Mouse (Mus musculus): ENCODE results near the gene Zcchc10.
"Not testable (repeated sequence)": the region's sequence is repeated elsewhere in the genome, so short reads cannot be mapped to it uniquely, and the experiment has no call there.

The Zcchc10 gene

DNA sequence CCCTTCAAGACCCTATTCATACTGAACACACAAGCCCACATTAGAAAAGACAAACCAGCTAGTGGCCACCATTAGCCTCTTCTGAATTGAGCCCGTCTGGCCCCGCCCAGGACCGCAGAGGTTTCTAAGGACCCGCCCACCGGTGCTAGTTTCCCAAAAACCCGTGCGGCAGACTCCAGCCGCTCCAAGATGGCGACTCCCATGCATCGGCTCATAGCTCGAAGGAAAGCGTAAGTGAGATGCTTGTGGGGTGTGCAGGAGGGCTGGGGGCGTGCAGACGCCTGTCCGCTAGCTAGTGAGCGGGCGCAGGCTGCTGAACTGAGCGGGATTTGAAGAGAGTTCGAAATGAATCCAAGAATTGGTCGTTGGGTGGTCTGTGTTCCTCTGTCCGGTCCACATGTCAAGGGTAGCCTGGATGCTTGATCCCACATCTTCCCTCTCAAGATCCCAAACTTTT lies at the start of gene Zcchc10:
Zcchc10 (plus strand) TSS at position 168 of the 457 bp plus-strand sequence.
- peak; percentile 84 for DNase-seq (ENCODE audit: low spot score)

DNA sequence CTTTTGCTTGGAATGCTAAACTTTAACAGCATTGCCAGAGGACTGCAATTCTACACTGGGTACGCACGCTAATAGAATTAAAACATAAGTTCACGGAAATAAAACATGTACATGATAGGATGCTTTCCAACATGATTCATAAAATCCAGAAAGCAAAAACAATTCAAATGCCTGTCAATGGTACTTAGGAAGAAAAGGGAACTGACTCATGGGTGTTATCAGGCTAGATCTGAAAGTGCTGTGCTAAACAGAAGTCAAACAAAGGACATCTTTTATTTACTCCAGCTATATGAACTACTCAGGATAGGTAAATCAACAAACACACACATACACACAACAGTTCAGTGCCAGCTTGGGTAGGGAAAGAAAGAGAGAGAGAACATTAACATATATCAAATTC lies 49.1 kb upstream of the Zcchc10 start:
- no peak for DNase-seq (ENCODE audit: low spot score)

DNA sequence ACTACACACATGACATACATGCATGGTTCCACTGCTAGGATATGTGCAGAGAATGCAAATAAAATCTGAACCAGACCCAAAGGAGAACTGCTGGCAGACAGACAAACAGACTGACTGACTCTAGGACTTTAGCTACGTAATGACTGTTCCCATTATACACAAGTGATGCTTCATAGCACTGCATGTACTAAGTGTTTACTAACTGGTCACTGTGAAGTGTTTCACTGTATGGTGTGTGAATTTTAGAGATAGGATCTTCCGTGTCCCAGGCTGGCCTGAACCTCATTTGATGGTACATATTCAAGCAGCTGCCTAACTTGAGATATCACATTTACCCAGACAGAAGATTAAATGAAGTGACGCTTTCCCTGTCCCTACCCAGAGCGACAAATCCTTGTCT lies 46.1 kb upstream of the Zcchc10 start:
- no peak for DNase-seq (ENCODE audit: low spot score)

DNA sequence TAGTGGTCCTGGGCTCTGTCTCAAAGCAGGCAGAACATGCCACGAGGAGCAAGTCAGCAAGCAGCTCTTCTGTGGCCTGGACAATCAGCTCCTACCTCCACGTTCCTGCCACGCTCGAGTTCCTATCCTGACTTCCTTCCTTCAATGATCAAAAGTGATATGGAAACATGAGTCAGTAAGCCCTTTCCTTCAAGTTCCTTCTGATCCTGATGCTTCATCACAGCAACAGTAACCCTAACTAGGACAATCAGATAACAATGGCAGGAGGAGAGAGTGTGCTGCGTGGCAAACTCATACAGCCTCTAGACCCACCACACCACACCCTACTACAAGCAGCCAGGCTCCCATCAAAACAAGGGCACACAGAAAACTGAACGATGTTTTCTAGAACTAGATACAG lies 38.6 kb upstream of the Zcchc10 start:
- DNase-seq (ENCODE audit: low spot score) = no peak

DNA sequence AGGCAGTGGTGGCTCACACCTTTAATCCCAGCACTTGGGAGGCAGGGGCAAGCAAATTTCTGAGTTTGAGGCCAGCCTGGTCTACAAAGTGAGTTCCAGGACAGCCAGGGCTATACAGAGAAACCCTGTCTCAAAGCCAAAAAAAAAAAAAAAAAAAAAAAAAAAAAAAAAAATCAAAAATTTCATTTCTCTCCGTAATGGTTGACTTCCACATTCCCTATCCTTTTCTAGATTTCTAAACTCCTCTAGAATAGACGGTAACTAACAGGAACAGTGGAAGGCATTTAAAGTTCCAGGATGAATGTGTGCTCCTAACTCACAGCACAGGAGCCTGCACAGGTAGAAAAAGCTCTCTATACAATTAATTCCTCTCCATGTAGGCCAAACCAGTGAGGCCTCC lies 34.3 kb upstream of the Zcchc10 start:
- DNase-seq (ENCODE audit: low spot score) = not testable (repeated sequence)

DNA sequence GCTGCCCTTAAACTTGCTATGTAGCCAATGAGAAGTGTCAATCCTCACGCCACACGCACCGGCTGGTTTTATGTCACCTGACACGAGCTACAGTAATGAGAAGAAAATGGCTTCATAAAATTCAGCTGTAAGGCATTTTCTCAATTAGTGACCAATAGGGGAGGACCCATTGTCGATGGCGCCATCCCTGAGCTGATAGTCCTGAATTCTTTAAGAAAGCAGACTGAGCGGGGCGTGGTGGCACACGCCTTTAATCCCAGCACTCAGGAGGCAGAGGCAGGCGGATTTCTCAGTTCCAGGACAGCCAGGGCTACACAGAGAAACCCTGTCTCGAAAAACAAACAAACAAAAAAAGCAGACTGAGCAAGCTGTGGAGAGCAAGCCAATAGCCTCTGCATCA lies 33.6 kb upstream of the Zcchc10 start:
- DNase-seq (ENCODE audit: low spot score) = no peak

DNA sequence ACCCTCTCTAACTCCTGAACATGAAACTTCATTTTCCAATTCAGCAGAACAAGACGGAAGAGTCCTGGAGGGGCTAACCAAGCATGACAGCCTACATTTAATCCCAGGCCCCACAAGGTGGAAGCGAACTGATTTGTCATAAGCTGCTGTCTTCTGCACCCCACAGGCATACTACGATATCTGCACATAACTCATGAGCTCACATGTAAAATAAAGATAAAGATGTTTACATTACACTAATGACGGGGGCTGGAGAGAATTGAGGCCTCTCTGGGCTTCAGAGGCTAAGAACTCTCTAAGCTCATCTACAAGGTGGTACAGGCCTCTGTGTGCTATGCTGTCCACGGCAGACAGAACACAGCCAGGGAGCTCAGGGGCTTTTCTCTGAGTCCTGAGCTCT lies 30.0 kb upstream of the Zcchc10 start:
- DNase-seq (ENCODE audit: low spot score) = no peak

DNA sequence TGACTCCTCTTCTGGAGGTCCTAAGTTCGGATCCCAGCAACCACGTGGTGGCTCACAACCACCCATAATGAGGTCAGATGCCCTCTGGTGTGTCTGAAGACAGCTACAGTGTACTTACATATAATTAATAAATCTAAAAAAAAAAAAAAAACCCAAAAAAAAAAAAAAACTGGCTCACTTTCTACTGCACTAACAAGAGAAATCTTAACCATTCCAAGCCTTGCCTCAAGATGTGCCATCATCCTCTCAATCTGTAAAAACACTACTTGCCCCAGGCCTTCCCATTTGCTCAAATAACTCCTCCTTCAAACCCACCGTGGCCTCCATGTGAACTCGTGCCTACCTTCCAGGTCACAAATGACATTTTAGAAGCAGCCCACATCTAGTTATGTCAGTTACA lies 27.6 kb upstream of the Zcchc10 start:
- DNase-seq (ENCODE audit: low spot score) = no peak

DNA sequence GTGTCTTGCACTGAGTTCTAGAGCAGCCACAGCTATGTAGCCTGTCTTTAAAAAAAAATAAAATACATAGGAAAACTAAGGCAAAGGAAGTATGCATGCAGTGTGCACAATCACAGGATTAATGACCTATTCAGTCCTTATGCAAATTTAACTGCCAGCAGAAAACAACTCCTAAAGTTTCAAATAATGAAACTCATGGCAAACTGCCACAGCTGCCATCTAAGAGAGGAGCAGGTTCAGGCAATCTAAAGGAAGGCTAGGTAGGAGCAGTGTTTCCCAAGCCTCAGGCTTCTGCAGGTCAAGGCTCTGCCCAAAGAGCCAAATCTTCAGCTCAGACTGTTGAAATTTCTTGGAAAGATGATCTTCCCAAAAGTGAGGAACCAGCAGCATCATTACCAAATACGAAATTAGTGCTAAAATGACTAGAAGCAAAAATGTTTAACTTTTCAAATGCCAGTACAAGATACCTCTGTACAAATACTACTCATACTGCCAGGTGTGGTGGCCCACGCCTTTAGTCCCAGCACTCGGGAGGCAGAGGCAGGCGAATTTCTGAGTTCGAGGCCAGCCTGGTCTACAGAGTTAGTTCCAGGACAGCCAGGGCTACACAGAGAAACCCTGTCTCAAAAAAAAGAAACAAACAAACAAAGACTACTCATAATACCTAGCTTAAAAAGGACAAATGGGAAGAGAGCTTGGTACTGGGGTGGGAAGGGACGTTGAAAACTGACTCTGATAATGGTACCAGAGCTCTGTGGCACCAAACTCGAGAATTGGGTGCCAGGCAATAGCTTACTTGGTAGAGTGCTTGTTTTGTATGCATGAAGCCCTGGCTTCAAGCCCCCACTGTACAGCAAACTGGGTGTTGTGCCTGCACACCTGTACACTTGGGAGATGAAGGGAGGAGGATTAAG lies 26.3 kb upstream of the Zcchc10 start:
- DNase-seq (ENCODE audit: low spot score) = no peak

DNA sequence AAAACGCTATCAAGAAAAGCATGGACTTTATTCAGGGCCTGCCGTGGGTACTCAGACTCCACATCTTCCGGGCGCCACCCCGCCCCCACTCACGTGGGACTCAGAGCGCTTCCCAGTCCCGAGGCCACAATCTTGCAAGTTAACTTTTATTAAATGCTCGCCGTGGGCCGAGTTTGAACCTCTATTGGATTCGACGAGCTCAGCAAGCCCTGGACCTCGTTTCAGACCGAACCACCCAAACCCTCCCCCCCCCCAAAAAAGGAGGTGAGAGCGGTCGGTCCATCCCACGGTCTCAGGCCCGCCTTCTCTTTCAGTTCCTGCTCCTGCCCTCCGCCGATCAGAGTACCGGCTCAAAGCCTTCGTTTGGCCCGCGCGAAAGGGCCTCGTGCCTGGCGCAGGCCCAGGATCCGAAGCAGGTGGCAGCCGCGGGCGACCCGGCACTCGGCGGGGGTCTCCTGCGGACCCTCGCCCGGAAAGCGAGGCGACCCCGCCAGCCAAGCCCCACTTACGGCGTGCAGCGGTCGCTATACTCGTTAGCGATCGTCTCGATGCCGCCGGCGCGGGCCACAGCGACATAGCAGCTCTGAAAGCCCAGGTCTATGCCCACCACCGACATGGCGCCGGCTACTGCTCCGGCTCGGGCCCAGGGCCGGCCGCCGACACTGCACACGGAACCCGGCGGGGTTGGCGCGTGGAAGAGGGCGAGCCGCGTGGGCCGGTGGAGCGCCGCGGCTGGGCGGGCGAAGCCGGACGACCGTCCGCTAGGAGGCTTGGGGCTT lies 24.7 kb upstream of the Zcchc10 start:
- peak; percentile 62 for DNase-seq (ENCODE audit: low spot score)

DNA sequence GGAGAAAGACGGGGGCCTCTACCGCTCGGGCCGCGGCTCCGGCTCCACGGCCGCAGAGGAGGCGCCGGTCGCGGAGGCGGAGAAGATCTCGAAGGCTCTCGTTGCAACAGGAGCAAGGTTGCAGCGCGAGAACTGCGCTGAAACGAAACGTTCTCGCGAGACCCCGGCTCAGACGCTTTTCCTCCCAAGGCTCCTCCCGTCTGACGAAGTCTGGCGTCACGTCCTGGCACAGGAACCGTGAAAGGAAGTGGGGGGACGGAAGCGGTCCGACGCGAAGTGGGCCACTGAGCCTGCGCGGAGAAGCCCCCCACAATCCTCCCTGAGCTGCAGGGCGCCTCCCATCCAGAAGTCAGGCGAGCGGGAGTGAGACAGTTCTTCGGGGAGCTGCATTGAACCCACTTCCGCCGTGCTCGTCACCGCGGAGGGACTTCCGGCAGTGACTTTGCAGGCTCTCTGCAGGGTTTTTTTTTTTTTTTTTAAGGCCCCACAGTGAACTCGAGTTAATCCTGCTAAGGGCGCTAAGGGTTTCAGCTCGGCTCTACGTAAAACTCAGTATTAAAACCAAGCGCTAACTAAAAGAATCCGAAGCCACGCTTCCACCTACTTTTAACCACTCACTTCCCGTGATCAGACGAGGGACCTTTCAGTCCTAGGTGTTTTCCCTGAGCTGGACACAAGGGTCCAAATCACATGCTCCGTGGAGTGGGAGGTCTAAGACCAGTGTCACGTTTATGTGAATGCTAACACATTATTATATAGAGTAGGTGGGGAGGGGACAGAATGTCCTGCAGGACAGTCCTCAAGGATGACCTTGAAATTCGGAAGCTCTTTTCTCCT lies 23.9 kb upstream of the Zcchc10 start, which contains the start of gene Hspa4:
Hspa4 (minus strand) TSS at position 128 of the 837 bp plus-strand sequence.
- peak; percentile 98 for DNase-seq (ENCODE audit: low spot score)

DNA sequence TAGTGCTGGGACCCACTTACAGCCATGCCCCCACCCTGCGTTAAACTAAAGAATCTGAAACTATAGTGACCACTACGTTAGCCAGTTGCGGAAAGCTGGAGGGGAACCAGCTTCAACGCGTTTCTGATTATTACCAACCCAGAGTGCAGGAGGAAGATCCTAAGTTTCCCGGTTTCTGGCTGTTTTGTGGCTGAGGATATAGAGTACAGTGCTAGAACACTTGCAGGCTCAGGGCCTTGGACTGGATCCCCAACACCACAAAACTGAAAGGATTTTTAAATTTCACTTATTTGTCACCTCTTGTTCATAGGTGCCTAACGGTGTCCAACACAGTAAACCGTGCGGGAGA lies 23.3 kb upstream of the Zcchc10 start:
- no peak for DNase-seq (ENCODE audit: low spot score)

DNA sequence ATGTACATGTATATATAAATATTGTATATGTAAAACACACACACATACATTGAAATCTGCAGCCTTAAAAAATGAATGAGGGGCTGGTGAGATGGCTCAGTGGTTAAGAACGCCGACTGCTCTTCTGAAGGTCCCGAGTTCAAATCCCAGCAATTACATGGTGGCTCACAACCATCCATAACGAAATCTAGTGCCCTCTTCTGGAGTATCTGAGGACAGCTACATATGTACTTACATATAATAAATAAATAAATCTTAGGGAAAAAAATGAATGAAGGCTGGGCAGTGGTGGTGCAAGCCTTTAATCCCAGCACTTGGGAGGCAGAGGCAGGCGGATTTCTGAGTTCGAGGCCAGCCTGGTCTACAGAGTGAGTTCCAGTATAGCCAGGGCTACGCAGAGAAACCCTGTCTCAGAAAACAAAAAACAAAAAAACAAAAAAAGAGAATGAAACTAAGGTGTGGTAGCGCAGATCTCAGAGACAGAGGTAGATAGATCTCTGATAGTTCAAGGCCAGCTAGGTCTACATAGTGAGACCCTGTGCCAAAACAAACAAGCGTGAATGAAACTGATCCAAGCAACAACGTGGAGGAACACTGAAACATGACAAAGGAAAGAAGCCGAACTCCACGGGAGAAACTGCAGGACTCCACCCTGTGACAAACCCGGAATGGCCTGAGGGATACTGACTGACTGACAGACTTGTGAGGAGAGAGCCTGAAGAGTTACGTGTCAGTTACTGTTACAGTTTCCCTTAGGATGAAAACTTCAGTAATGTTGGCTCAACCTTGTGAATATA lies 20.2 kb upstream of the Zcchc10 start:
- no peak for DNase-seq (ENCODE audit: low spot score)

DNA sequence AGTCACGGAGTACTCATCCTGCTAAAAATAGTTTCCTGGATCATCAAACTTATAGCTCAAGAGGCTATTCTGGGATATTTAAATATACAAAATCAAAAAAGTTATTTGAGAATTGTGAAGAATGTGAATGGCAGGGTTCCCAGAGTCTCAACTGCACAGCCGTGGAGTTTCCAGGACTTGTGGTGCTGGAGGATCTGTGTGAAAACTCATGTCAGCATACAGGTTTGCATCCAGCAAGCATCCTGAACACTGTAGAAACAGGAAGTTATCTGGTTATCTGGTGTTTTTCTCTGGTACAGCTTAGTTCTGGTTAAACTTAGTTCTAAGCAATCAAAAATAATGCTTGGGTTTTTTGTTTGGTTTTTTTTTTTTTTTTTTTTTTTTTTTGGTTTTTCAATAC lies 17.5 kb upstream of the Zcchc10 start:
- no peak for DNase-seq (ENCODE audit: low spot score)

DNA sequence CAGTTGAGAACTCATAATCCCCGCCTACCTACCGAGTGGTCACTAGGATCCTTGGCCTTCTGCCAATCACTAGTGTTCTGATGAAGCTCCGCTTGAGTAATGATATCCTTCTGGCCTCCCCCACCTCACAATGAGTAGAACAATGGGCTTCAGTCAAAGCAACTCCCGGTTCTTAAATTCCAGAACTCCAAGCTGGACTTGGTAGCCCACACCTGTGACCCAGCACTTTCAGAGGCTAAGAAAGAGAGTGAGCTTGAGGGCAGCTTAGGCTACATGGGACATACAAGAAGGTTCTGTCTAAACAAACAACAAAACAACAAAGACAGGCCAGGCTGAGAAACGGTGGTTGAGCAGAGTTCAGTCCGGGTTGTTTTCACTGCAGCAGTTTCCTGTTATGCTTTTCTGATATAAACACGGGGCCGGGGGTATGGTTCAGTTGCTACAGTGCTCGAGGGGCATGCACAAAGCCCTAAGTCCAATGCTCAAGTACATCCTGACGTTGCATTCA lies 16.9 kb upstream of the Zcchc10 start:
- DNase-seq (ENCODE audit: low spot score) = no peak

DNA sequence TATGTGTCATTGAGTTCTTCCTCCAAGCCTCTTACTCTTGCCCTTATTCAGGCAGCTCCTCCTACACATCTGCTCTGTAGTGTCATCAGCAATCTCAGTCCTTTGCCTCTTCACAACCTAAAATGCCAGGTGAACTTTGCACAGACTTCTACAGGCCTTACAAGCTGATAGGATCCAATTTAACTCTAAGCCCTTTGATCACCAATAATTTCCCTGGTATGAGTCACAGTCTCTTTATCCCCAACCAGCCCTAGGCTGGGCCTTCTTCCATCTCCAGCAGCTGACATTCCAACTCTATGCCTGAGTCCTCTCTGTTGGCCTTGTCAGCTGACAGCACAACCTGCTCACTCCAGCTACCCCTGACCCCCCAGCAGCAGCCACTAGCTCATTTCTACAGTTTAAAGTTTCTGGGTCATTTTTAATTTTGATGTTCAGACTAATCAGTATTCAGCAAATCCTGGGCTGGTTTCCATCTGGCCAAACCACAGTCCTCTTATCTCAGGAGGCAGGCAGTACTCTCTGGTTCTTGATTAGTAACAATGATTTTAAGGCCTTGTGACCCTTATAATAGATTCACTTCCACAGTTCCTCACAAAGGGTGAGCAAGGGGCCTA lies 16.1 kb upstream of the Zcchc10 start:
- peak; percentile 27 for DNase-seq (ENCODE audit: low spot score)

DNA sequence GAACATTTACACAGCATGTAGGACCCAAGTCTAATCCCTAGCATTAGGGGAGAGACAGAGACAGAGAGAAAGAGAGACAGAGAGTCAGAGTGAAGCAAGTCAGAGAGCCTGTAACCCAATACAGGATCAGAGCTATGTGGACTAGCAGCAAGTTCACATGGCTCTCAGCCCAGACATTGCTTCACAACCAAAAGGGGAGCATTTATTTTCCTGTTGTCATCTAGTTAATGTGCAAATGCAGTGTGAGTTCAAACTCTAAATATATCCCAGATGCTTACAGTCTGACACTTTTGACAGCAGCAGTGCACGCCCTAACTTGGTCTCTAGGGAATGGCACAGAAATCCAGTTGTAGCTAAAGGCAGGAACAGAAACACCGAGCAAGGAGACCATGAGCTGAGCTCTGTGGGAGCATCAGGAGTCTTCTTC lies 15.6 kb upstream of the Zcchc10 start:
- peak; percentile 18 for DNase-seq (ENCODE audit: low spot score)

DNA sequence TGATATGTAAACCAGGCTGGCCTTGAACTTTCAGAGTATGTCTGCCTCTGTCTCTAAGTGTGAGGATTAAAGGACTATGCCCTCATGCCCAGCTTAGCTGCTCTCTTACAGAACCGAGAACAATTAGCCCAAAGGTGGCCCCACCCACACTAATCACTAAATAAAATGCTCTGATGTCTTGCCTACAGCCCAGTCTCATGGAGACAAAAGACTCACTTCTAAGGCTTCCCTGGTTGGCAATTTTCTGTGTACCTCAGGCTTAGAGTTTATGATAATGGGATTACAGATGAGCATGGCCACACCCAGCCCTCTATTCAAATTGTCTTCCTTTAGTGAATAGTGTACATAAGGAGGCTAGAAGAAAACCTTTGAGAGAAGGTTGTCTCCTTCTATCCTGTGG lies 13.1 kb upstream of the Zcchc10 start:
- no peak for DNase-seq (ENCODE audit: low spot score)

DNA sequence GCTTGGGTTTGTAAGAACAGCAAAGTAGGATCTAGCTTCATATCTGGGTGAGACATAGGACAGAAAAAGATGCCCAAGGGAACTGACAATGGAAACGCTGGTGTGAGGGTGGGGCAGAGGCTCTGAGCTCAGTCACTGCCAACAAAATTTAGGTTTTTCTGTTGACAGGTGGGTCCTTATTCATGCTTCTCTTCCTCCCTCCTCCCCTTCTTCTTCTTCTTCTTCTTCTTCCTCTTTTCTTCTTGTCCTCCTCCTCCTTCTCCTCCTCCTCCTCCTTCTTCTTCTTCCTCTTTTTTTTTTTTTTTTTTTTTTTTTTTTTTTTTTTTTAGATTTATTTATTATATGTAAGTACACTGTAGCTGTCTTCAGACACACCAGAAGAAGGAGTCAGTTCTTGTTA lies 11.7 kb upstream of the Zcchc10 start:
- DNase-seq (ENCODE audit: low spot score) = not testable (repeated sequence)

DNA sequence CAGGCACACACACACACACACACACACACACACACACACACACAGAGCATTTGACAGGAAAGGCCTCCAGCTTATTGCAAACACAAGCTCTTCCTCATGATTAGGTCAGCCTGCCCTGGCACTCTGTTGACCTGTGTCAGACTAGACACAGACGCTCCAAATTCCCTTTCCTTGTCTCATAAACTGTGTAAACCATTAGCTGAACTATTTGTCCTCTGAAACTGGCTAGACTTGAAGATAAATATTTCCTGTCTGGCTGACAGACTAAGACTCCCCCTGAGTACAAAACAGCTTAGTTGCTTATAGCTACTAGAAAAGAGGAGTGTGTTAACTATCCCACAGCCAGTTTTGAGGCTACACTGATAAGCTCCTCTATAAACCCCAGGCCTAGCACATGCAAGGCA lies 9.7 kb upstream of the Zcchc10 start:
- peak; percentile 68 for DNase-seq (ENCODE audit: low spot score)

DNA sequence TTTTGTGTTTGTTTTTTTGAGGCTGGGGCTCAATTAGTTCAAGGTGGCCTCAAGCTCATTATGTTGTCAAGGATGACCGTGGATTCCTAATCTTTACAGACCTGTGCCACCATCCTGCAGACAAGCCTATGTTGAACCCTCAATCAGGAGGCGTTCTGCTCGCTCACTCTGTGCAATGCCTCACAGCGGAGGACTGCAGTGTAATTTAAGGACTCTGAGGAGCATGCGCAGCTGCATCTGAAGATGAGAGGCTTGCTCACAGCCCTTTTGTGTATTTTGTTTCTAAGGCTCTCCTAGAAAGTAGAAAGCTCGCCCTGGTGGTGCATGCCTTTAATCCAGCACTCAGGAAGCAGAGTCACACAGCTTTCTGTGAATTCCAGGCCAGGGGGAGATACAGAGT lies 7.5 kb upstream of the Zcchc10 start:
- DNase-seq (ENCODE audit: low spot score) = no peak
